Mouse (Mus musculus): ENCODE data around the gene Chchd6. TPM values are rescaled to one million over a fixed set of nuclear protein-coding genes. Genes with fewer than 3 reads are reported as not detected.

The Chchd6 gene
- total and polyA plus RNA-seq, 3 experiments, result 9.3 to 25.1 (median 11.4) TPM

- Histone ChIP-seq H3K9ac (ENCODE audit: low read depth, low read length) (no peak overlapping the region), H3K36me3 (ENCODE audit: control insufficient read depth, insufficient read depth, low read length) (no peaks in the 10 kb centered on the region), H3K4me1 (ENCODE audit: control insufficient read depth, insufficient read depth, low read length) (no peaks in the 10 kb centered on the region), H3K27ac (no peak overlapping the region), H3K79me2 (replicated peaks; ENCODE audit: control insufficient read depth, insufficient read depth, low read length) (no peaks in the 10 kb centered on the region), H3K4me3 (no peak overlapping the region), H3K27me3 (ENCODE audit: control insufficient read depth, insufficient read depth, low read length) (no peaks in the 10 kb centered on the region)
- 60% methylated on average over 7 of the region's 7 CpGs for WGBS
- intact Hi-C loops (cut with DNase I), result no loop called here
- TF ChIP-seq CTCF (IDR thresholded peaks at IDR 0.05) (no peak), POLR2A (IDR thresholded peaks at IDR 0.05; ENCODE audit: insufficient read depth, low read depth, low read length) (no peak), EP300 (IDR thresholded peaks at IDR 0.05; ENCODE audit: insufficient read depth, low read depth, low read length) (no peak)
- no peak for DNase-seq
Observed at GRCm38 (mm10) chr6:89615373-89615755, 19.9 kb upstream of the Chchd6 start.

DNA sequence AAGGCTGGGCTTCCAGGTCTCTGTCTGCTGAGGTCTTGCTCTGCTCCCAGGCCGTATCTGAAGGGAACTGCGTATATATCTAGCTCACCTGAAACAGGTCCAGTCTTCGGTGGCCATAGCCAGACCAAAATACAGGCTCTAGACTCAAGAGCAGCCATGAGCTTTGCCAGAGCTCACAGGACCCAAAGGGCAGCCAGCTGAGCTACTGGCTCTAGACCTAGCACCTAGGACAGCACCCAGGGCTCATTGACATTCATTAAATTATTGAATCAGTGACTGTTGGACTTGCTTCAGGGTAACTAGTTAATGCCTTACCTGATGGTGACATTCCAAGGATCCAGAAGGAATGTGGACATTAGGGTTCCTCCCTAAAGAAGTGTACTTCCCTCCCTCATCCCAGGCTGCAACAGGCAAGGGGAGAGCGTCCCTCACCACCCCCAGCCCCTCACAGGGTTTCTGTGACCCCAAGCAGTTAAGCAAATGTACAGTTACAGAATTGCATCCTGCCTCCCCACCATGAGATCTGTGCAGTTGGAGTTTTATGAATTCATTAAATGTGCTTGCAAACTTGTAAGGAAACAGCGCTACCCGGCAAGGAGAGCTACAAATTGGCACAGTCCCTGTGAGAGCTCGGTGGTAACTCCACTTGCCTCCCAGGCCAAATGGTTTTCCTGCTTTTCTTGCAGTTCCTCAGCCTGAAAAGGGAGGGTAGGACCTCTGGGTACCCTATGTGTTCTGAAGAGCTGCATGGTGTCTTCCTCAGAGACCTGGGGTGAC lies 19.3 kb upstream of the Chchd6 start:
- no peaks in the 10 kb centered on the region for H3K36me3 ChIP-seq (ENCODE audit: control insufficient read depth, insufficient read depth, low read length)
- H3K27ac ChIP-seq, result no peak overlapping the region
- TF ChIP-seq POLR2A (IDR thresholded peaks at IDR 0.05; ENCODE audit: insufficient read depth, low read depth, low read length) (no peak), CTCF (IDR thresholded peaks at IDR 0.05) (no peak), EP300 (IDR thresholded peaks at IDR 0.05; ENCODE audit: insufficient read depth, low read depth, low read length) (no peak)
- H3K79me2 ChIP-seq (replicated peaks; ENCODE audit: control insufficient read depth, insufficient read depth, low read length), result no peaks in the 10 kb centered on the region
- no peaks in the 10 kb centered on the region for H3K27me3 ChIP-seq (ENCODE audit: control insufficient read depth, insufficient read depth, low read length)
- no peak overlapping the region for H3K4me3 ChIP-seq
- no peaks in the 10 kb centered on the region for H3K4me1 ChIP-seq (ENCODE audit: control insufficient read depth, insufficient read depth, low read length)
- intact Hi-C loops (cut with DNase I), result no loop called here
- WGBS, result 55% methylated on average over 7 of the region's 7 CpGs
- H3K9ac ChIP-seq (ENCODE audit: low read depth, low read length), result no peak overlapping the region
- DNase-seq, result no peak

GRCm38 (mm10) chr6:89614107-89614471 lies 18.6 kb upstream of the Chchd6 start:
- Histone ChIP-seq H3K4me3 (no peak overlapping the region), H3K9ac (ENCODE audit: low read depth, low read length) (no peak overlapping the region), H3K79me2 (replicated peaks; ENCODE audit: control insufficient read depth, insufficient read depth, low read length) (no peaks in the 10 kb centered on the region), H3K27me3 (ENCODE audit: control insufficient read depth, insufficient read depth, low read length) (no peaks in the 10 kb centered on the region), H3K27ac (no peak overlapping the region), H3K36me3 (ENCODE audit: control insufficient read depth, insufficient read depth, low read length) (no peaks in the 10 kb centered on the region), H3K4me1 (ENCODE audit: control insufficient read depth, insufficient read depth, low read length) (no peaks in the 10 kb centered on the region)
- DNase-seq, result no peak
- intact Hi-C loops (cut with DNase I), result no loop called here
- no peak for TF ChIP-seq EP300 (IDR thresholded peaks at IDR 0.05; ENCODE audit: insufficient read depth, low read depth, low read length)
- no peak for TF ChIP-seq POLR2A (IDR thresholded peaks at IDR 0.05; ENCODE audit: insufficient read depth, low read depth, low read length)
- TF ChIP-seq CTCF (IDR thresholded peaks at IDR 0.05), result no peak
- WGBS, result 14% methylated on average over 2 of the region's 2 CpGs

DNA sequence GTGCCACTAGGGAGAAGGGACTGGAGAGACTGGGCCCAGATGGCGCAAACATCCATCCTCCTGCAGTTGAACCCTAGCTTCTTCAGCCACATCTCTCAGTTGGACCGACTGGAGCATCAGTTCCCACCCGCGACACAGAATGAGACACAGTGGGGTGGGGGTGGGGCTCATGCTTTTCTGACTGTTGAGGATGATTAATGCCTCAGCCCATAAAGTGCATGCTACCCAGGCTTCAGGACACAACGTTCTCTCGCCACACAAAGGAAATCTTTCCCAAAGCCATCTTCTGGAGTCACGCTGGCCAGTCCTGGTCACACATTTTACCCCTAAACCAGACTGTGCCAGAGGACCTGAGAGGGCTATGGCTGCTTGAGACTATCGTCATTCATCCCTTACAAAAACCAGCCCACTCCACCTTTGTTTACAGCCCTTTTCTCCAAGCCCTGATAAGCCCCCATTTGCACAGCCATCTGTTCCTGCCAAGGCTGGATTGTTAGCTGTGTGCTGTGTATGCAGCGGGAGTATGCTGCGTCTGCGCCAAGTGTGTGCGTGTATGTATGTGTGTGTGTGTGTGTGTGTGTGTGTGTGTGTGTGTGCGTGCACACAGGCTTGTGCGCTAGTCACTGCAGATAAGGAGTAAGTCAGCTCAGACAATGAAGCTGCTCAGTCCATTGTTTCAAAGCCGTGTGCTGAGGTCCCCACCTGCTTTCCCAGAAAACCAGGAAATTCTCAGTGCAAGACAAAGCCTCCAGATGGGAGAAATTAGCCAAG lies 18.1 kb upstream of the Chchd6 start:
- no peak for TF ChIP-seq POLR2A (IDR thresholded peaks at IDR 0.05; ENCODE audit: insufficient read depth, low read depth, low read length)
- TF ChIP-seq CTCF (IDR thresholded peaks at IDR 0.05), result no peak
- no peak for TF ChIP-seq EP300 (IDR thresholded peaks at IDR 0.05; ENCODE audit: insufficient read depth, low read depth, low read length)
- 46% methylated on average over 15 of the region's 15 CpGs for WGBS
- DNase-seq, result no peak
- Histone ChIP-seq H3K27ac (no peak overlapping the region), H3K4me1 (ENCODE audit: control insufficient read depth, insufficient read depth, low read length) (no peaks in the 10 kb centered on the region), H3K27me3 (ENCODE audit: control insufficient read depth, insufficient read depth, low read length) (no peaks in the 10 kb centered on the region), H3K4me3 (no peak overlapping the region), H3K79me2 (replicated peaks; ENCODE audit: control insufficient read depth, insufficient read depth, low read length) (no peaks in the 10 kb centered on the region), H3K9ac (ENCODE audit: low read depth, low read length) (no peak overlapping the region), H3K36me3 (ENCODE audit: control insufficient read depth, insufficient read depth, low read length) (no peaks in the 10 kb centered on the region)
- intact Hi-C loops (cut with DNase I), result no loop called here

GRCm38 (mm10) chr6:89607999-89608398 lies 12.5 kb upstream of the Chchd6 start:
- no peaks in the 10 kb centered on the region for H3K79me2 ChIP-seq (replicated peaks; ENCODE audit: control insufficient read depth, insufficient read depth, low read length)
- H3K27me3 ChIP-seq (ENCODE audit: control insufficient read depth, insufficient read depth, low read length), result no peaks in the 10 kb centered on the region
- no peaks in the 10 kb centered on the region for H3K36me3 ChIP-seq (ENCODE audit: control insufficient read depth, insufficient read depth, low read length)
- no peaks in the 10 kb centered on the region for H3K4me1 ChIP-seq (ENCODE audit: control insufficient read depth, insufficient read depth, low read length)
- no peak overlapping the region for H3K27ac ChIP-seq
- intact Hi-C loops (cut with DNase I), result no loop called here
- no peak overlapping the region for H3K4me3 ChIP-seq
- WGBS, result 53% methylated on average over 4 of the region's 4 CpGs
- peak; percentile 58 for TF ChIP-seq CTCF (IDR thresholded peaks at IDR 0.05)
- TF ChIP-seq EP300 (IDR thresholded peaks at IDR 0.05; ENCODE audit: insufficient read depth, low read depth, low read length), result no peak
- DNase-seq, result no peak
- H3K9ac ChIP-seq (ENCODE audit: low read depth, low read length), result no peak overlapping the region

- DNase-seq, result no peak
- Histone ChIP-seq H3K79me2 (replicated peaks; ENCODE audit: control insufficient read depth, insufficient read depth, low read length) (no peaks in the 10 kb centered on the region), H3K4me3 (no peak overlapping the region), H3K9ac (ENCODE audit: low read depth, low read length) (no peak overlapping the region), H3K36me3 (ENCODE audit: control insufficient read depth, insufficient read depth, low read length) (no peaks in the 10 kb centered on the region), H3K27ac (no peak overlapping the region), H3K27me3 (ENCODE audit: control insufficient read depth, insufficient read depth, low read length) (no peaks in the 10 kb centered on the region), H3K4me1 (ENCODE audit: control insufficient read depth, insufficient read depth, low read length) (no peaks in the 10 kb centered on the region)
- TF ChIP-seq POLR2A (IDR thresholded peaks at IDR 0.05; ENCODE audit: insufficient read depth, low read depth, low read length) (no peak), EP300 (IDR thresholded peaks at IDR 0.05; ENCODE audit: insufficient read depth, low read depth, low read length) (no peak), CTCF (IDR thresholded peaks at IDR 0.05) (no peak)
- intact Hi-C loops (cut with DNase I), result no loop called here
- 62% methylated on average over 3 of the region's 3 CpGs for WGBS
Observed at GRCm38 (mm10) chr6:89606096-89606495, 10.6 kb upstream of the Chchd6 start.

Data from heart, adult 2 months (tissue).